Mouse (Mus musculus): Measurements from ENCODE around the gene 4930432K21Rik.
A peak's percentile ranks its signal among the peaks of the same experiment; 100 is the strongest.

4930432K21Rik gene

DNA sequence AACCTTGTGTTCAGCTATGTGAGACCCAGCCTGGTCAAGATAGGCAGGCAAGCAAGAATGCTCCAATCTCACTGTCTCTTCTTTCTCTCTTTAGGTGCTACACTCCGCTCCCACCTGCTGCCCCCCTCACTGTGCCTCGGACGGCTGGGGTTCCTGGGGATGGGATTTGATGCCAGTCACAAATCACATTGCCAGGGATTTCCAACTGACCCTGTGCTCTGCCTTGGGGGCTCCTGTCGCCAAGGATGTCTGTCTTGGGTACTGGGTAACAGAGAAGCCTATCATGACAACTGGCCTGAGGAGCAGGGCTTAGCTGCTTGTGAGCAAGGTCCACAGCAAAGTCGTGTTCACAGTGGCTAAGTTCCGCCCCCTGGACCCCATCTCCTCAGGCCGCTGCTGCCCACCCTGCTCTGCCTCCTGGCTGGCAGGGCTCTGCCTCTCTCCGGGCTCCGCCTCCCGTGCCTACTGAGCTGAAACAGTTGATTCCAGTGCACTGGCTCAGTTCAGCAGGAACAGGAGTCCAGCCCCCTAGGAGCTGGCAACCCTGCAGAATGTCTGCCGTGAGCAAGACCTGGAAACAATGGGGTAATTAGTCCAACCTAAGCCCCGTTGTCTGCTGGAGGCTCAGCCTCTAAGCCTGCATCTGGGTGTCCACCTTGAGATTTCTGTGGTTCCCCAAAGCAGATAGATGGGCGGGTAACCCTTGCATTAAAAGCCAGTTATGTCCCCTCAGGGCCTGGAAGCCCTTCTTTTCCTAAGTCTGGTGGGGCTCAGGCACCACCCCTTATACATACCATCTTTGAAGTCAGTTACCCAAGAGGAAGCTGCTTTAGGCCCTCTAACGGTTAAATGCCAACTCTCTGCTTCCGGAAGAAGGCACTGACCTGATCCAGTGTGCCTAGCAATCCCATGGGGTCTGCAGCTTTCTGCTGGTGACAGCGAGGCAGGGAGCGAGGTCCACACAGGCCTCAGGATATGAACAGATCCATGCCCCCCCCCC is 60.9 kb downstream of the 4930432K21Rik start:
- no peak for DNase-seq (ENCODE audit: low spot score)

DNA sequence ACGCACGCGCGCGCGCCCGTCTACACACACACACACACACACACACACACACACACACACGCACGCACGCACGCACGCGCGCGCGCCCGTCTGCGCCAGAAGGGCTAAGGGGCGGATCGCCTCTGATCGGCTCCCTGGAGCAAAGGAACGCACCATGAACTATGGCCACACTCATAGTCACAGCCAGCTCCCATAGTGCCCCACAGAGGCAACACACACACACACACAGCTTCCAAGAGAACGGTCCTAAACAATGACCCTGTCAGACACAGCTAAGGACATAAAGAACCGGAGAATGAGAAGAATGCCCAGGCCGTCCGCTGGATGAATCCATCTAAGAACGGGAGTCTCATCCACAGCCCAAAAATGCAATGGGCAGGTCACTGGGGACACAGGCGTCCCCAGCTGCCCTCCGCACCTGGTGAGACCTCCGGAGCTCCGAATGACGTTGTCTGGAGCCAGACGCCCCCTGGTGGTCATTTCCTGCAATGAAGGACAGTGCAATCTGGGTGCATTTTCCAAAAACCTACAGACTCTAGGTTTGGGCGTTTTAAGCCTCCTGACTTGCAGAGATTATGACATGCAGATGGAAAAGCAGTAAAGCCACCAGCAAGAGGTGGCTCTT is 62.5 kb downstream of the 4930432K21Rik start:
- peak; percentile 90 for DNase-seq (ENCODE audit: low spot score)

DNA sequence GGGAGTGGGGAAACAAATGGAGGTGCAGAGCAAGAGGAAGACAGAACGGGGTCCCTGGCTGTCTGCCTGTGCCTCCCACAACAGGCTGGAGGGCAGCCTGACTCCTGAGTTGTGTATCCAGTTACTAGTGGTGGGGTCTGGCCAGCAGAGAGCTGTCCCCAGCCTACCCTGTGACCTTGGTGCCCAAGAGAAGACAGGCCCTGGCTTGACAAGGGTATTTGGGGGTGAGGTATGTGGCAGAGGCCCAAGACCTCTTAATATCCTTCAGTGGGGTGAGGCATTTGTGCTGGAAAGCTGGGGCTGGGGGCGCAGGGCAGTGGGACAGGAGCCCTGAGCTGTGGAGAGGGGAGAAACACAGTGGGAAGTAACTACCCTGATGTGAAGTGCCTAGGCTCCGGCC is 63.4 kb downstream of the 4930432K21Rik start:
- DNase-seq (ENCODE audit: low spot score), result no peak

DNA sequence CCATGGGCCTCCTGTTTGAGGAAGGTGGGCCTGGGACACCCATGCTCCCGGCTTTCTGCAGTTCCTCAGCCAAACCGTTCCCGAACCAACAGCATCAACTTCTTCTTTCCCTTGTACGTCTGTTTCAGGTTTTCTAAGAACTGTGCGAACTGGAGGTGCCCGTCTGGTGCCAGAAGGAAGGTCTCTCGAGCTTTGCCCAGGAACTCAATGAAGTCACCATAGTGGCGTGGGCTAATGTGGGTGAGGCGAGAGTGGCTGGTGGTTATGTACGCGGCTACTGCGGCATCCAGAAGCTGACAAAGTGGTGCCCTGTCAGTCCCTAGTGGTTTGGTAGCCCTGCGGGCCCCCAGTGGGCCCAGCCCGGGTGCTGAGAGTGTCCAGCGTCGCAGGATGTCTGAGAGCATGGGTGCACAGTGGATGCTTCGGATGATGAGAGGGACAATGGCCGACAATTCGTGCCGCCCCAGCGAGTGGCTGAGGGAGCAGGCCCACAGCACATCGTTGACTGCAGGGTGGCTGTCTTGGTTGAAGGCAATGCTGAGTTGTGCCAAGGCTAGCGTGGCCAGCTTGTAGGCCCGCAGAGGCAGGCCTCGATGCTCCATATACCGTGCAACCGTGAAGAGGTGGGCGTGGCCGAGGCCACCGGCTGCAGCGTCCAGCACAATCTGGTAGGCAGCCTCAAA is 64.2 kb downstream of the 4930432K21Rik start:
- DNase-seq (ENCODE audit: low spot score), result no peak

DNA sequence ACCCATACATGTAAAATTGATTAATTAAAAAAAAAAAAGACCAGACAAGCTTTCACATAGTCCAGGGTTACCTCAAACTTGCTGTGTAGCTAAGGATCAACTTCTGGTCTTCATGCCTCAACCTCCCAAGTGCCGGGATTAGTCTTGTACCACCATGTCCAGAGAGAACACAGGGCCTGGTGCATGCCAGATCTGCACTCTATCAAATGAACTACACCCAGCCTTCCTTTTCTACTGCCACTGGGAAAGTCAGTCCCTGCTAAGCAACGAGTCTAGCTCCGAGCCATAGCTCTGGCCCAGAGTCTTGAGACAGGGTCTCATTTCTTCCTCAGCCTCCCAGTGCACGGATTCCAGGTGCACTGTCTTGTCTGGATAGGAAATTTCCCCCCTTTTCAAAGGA is 65.5 kb downstream of the 4930432K21Rik start:
- no peak for DNase-seq (ENCODE audit: low spot score)

DNA sequence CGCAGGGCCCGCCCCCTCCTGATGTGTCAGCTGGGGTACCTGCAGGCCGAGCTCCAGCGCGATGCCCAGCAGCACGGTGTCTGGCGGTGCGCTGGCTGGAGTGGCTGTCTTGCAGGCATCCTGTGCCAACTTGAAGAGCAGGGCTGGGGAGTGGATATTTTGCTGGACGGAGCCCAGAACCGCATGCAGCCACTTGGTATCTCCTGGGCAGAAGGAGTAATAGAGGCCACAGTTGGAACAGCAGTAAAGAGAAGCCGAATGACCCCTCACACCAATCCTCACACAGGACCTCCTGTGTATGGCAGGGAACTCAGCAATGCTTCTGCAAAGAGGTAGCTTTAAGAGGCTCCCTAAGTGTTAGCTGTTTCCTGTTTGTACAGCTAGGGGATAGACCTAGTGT is 69.4 kb downstream of the 4930432K21Rik start:
- DNase-seq (ENCODE audit: low spot score), result no peak

DNA sequence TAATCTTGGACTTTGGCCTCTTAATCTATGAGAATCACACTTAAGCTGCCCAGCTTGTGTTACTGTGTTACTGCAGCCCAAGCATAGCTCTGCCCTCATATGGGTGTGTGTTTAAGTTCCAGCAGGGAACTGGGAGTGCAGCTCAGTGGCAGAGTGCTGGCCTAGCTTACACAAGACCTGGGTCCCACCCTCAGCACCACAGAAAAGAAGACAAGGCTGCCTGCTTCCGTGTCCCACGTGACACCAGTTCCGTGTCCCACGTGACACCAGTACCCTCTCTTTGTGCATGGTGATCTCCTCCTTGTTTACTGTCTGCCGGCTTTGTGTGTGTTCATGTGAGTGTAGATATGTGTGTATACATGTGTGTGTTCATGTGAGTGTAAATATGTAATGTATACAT is 70.3 kb downstream of the 4930432K21Rik start:
- no peak for DNase-seq (ENCODE audit: low spot score)

DNA sequence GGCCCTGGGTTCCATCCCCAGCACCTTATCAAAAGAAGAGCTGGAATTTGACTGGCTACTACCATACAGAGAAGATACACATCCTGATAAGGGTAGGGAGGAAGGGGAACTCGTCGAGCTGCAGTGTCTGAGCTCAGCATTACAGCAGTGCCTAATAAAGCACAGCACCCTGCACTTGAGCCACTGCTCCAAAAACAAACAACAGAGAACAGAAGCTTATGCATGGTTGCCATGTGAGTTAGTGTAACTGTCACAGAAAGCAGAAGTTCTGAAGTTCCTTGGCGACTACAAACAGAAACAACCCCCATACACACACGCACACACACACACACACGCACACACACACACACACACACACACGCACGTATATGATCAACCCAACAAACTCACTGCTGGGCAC is 72.3 kb downstream of the 4930432K21Rik start:
- no peak for DNase-seq (ENCODE audit: low spot score)

Measured in testis, postnatal 10 days (tissue).